In the genomic region with DNA sequence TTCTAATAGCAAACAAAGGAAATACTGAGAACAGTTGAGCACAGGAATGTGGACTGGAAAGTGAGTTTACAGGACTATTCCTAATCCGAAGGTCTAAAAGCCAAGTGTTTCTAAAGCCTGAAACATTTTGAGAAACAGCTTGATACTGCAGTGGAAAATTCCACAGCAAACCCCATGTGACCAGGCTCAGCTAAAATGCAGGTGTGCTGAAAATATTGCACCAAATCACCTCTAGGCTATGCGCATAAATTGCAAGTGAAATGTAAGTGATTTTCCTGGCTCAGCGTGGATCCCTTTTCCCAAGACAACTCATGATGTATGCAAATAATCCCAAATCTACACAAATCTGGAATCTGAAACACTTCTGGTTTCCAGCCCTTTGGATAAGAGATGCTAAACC, we compare ENCODE assay signal across 25 mouse cellular contexts. TPM values are rescaled to one million over a fixed set of nuclear protein-coding genes. Genes with fewer than 3 reads are reported as not detected.
A peak's percentile ranks its signal among the peaks of the same experiment; 100 is the strongest.
DNase-seq lines count a peak whose midpoint lies in the region; ATAC-seq and TF ChIP-seq lines count a peak whose summit lies in the region.
"Had no signal": no experiment of that assay in that cellular context is flagged by ENCODE, and none has a peak within 500 bp of the region (broad histone marks: within the 10 kb centered on the region; RNA-seq: fewer than 3 reads in every experiment).

No protein-coding gene starts in this region.

- H3K9me3 ChIP-seq in embryonic facial prominence, embryonic 15.5 days (replicated peaks), result no peaks in the 10 kb centered on the region
- H3K9me3 ChIP-seq in neural tube, embryonic 15.5 days (replicated peaks), result no peaks in the 10 kb centered on the region
- H3K9me3 ChIP-seq: forebrain, embryonic 10.5 days; heart, embryonic 12.5 days; hindbrain, embryonic 10.5 days; midbrain, embryonic 12.5 days had no signal

- no peaks in the 10 kb centered on the region for H3K27me3 ChIP-seq in embryonic facial prominence, embryonic 15.5 days
- no peaks in the 10 kb centered on the region for H3K27me3 ChIP-seq in neural tube, embryonic 15.5 days (replicated peaks)
- H3K27me3 ChIP-seq: midbrain, embryonic 12.5 days had no signal

- intact Hi-C loops in gastrocnemius, adult 2 months (cut with DNase I), result no loop called here
- intact Hi-C loops in gastrocnemius, postnatal 36 days (cut with DNase I), result no loop called here

- TF ChIP-seq CTCF in gastrocnemius, adult 2 months (IDR thresholded peaks at IDR 0.05), result no peak

- no peak for DNase-seq in gastrocnemius, adult 2 months
- no peak for DNase-seq in gastrocnemius, postnatal 36 days
- peak; percentile 29 for DNase-seq in kidney, adult 9 months
- DNase-seq in kidney, postnatal 10 days, result no peak
- peak; percentile 32 for DNase-seq in brain, adult 2 months (ENCODE audit: low read depth, low spot score)
- no peak for DNase-seq in MN1 (ENCODE audit: low spot score)
- DNase-seq: adrenal gland, postnatal 25 days; cerebellum, adult 11 months; cerebellum, adult 9-11 months; gastrocnemius, postnatal 14 days; heart, adult 18-20 months; heart, postnatal 10 days; right cerebral cortex, adult 18-20 months; right cerebral cortex, postnatal 4 days; thymus, postnatal 25 days had no signal

- H3K27ac ChIP-seq in gastrocnemius, adult 2 months, result no peak overlapping the region
- H3K27ac ChIP-seq in embryonic facial prominence, embryonic 15.5 days (replicated peaks), result peak overlapping the region; percentile 44
- H3K27ac ChIP-seq in neural tube, embryonic 15.5 days (replicated peaks), result no peak overlapping the region
- H3K27ac ChIP-seq: forebrain, embryonic 10.5 days; hindbrain, embryonic 10.5 days; macrophage; midbrain, embryonic 12.5 days had no signal

- no peak for ATAC-seq in embryonic facial prominence, embryonic 15.5 days (ENCODE audit: insufficient number of reproducible peaks, low FRiP score, low TSS enrichment, low read depth)
- no peak for ATAC-seq in neural tube, embryonic 15.5 days (ENCODE audit: low FRiP score)
- ATAC-seq: forebrain, embryonic 16.5 days; inflammation-experienced regulatory T-cells, adult 6 months; lung, postnatal 0 days had no signal

- WGBS in embryonic facial prominence, embryonic 15.5 days, result 41% methylated on average over 3 of the region's 3 CpGs
- WGBS in neural tube, embryonic 15.5 days, result 69% methylated on average over 3 of the region's 3 CpGs

- no peak overlapping the region for H3K4me2 ChIP-seq in embryonic facial prominence, embryonic 15.5 days (replicated peaks)
- no peak overlapping the region for H3K4me2 ChIP-seq in neural tube, embryonic 15.5 days
- H3K4me2 ChIP-seq: heart, embryonic 12.5 days; midbrain, embryonic 12.5 days had no signal

- no peaks in the 10 kb centered on the region for H3K36me3 ChIP-seq in embryonic facial prominence, embryonic 15.5 days
- H3K36me3 ChIP-seq in neural tube, embryonic 15.5 days, result no peaks in the 10 kb centered on the region
- H3K36me3 ChIP-seq: forebrain, embryonic 10.5 days; heart, embryonic 12.5 days; hindbrain, embryonic 10.5 days; midbrain, embryonic 12.5 days had no signal

- peaks cover 34% of the 10 kb centered on the region for H3K4me1 ChIP-seq in embryonic facial prominence, embryonic 15.5 days
- peaks cover 16% of the 10 kb centered on the region for H3K4me1 ChIP-seq in neural tube, embryonic 15.5 days
- H3K4me1 ChIP-seq: heart, embryonic 12.5 days had no signal

- H3K9ac ChIP-seq in embryonic facial prominence, embryonic 15.5 days, result no peak overlapping the region
- no peak overlapping the region for H3K9ac ChIP-seq in neural tube, embryonic 15.5 days (replicated peaks)
- H3K9ac ChIP-seq: heart, embryonic 12.5 days; midbrain, embryonic 12.5 days had no signal

- peak overlapping the region; percentile 26; the same call in 1 of the 2 replicates for H3K4me3 ChIP-seq in gastrocnemius, adult 2 months
- no peak overlapping the region for H3K4me3 ChIP-seq in embryonic facial prominence, embryonic 15.5 days (replicated peaks)
- H3K4me3 ChIP-seq in neural tube, embryonic 15.5 days (replicated peaks), result no peak overlapping the region
- H3K4me3 ChIP-seq: forebrain, embryonic 10.5 days; heart, embryonic 12.5 days; hindbrain, embryonic 10.5 days; midbrain, embryonic 12.5 days had no signal

RNA-seq across cellular contexts. Expression of a gene that starts 57.1 kb away (rescaled TPM):
- 10 to 100 TPM; 40.5 to 43.5 TPM for total RNA-seq in gastrocnemius, adult 2 months (2021)
- 10 to 100 TPM; 31.2 to 33.6 TPM for total RNA-seq in gastrocnemius, postnatal 36 days (2021)
- 49.7 and 52.8 TPM in 2 replicates for polyA plus RNA-seq in embryonic facial prominence, embryonic 15.5 days (2015; fragmentation: Nextera tagmentation; extraction: Ambion mirVana)
- polyA plus RNA-seq in neural tube, embryonic 15.5 days (2015; fragmentation: Nextera tagmentation; extraction: Ambion mirVana), result 41.7 and 46.3 TPM in 2 replicates

Comparison
In these comparisons a context has a peak if more than half of its experiments do, and no peak if none do; other contexts are left out.
1. DNase-seq: peak in kidney, adult 9 months (single experiment) and brain, adult 2 months (single experiment); none in gastrocnemius, adult 2 months (single experiment), gastrocnemius, postnatal 36 days (0 of 2), kidney, postnatal 10 days (single experiment) and MN1 (single experiment).